Mouse (Mus musculus) CH12.LX (cell line): Measurements from ENCODE around the gene Gm45717. TPM values are rescaled to one million over a fixed set of nuclear protein-coding genes. Genes with fewer than 3 reads are reported as not detected.

Experiments
- polyA plus RNA-seq: library from polyadenylated mRNA; unstranded; fragments of >175 nt; gene quantifications from 2 replicates; pipeline ENCODE4 v1.2.1, GENCODE M21; 2012; ENCODE audit warnings: low read depth; ENCODE audit not compliant: insufficient read length
- total RNA-seq, 2 experiments: library from RNA; depleted of rRNA; stranded (reverse); fragments of 300-350 nt in 1 of 2; fragments of >200 nt in 1 of 2; gene quantifications; 2 replicates each; pipeline ENCODE4 v1.2.3; 2012 to 2014

The Gm45717 gene
- total and polyA plus RNA-seq, 3 experiments, result not detected

Other genes starting within 250 kb of the Gm45717 start
Only the 20 nearest of the 28 such genes appear.
- 0.29 and 0.34 TPM in 2 replicates for gene Zfp941, start 133.8 kb downstream of the Gm45717 start, total RNA-seq (2012; rRNA removed)
- not detected in 2 replicates for gene Zfp941, start 133.8 kb downstream of the Gm45717 start, total RNA-seq (2014; rRNA removed)
- gene Zfp941, start 133.8 kb downstream of the Gm45717 start, polyA plus RNA-seq, result not detected in 2 replicates
- not detected in 2 replicates for gene Urah, start 120.9 kb downstream of the Gm45717 start, total RNA-seq (2012; rRNA removed)
- gene Urah, start 120.9 kb downstream of the Gm45717 start, total RNA-seq (2014; rRNA removed), result not detected in 2 replicates
- not detected in 2 replicates for gene Urah, start 120.9 kb downstream of the Gm45717 start, polyA plus RNA-seq
- gene Scgb1c1, start 110.4 kb downstream of the Gm45717 start, total RNA-seq (2012; rRNA removed), result not detected in 2 replicates
- not detected in 2 replicates for gene Scgb1c1, start 110.4 kb downstream of the Gm45717 start, total RNA-seq (2014; rRNA removed)
- not detected in 2 replicates for gene Scgb1c1, start 110.4 kb downstream of the Gm45717 start, polyA plus RNA-seq
- not detected in 2 replicates for gene Odf3, start 108.1 kb downstream of the Gm45717 start, total RNA-seq (2012; rRNA removed)
- not detected in 2 replicates for gene Odf3, start 108.1 kb downstream of the Gm45717 start, total RNA-seq (2014; rRNA removed)
- gene Odf3, start 108.1 kb downstream of the Gm45717 start, polyA plus RNA-seq, result not detected in 2 replicates
- gene Gm45785, start 99.6 kb downstream of the Gm45717 start, total RNA-seq (2012; rRNA removed), result not detected in 2 replicates
- not detected in 2 replicates for gene Gm45785, start 99.6 kb downstream of the Gm45717 start, total RNA-seq (2014; rRNA removed)
- gene Gm45785, start 99.6 kb downstream of the Gm45717 start, polyA plus RNA-seq, result not detected in 2 replicates
- gene Ric8a, start 99.0 kb downstream of the Gm45717 start, total RNA-seq (2012; rRNA removed), result 66.5 and 80.9 TPM in 2 replicates
- gene Ric8a, start 99.0 kb downstream of the Gm45717 start, total RNA-seq (2014; rRNA removed), result 53.2 and 54.2 TPM in 2 replicates
- 56.4 and 61.9 TPM in 2 replicates for gene Ric8a, start 99.0 kb downstream of the Gm45717 start, polyA plus RNA-seq
- gene Bet1l, start 98.4 kb downstream of the Gm45717 start, total RNA-seq (2012; rRNA removed), result 13.8 and 16.7 TPM in 2 replicates
- 11.6 and 13.1 TPM in 2 replicates for gene Bet1l, start 98.4 kb downstream of the Gm45717 start, total RNA-seq (2014; rRNA removed)
- gene Bet1l, start 98.4 kb downstream of the Gm45717 start, polyA plus RNA-seq, result 24.3 and 25.1 TPM in 2 replicates
- 165 and 189 TPM in 2 replicates for gene Psmd13, start 74.0 kb downstream of the Gm45717 start, total RNA-seq (2012; rRNA removed)
- 166 and 168 TPM in 2 replicates for gene Psmd13, start 74.0 kb downstream of the Gm45717 start, total RNA-seq (2014; rRNA removed)
- 185 and 245 TPM in 2 replicates for gene Psmd13, start 74.0 kb downstream of the Gm45717 start, polyA plus RNA-seq
- 17.8 and 23.7 TPM in 2 replicates for gene Sirt3, start 73.6 kb downstream of the Gm45717 start, total RNA-seq (2012; rRNA removed)
- 14.9 and 16.6 TPM in 2 replicates for gene Sirt3, start 73.6 kb downstream of the Gm45717 start, total RNA-seq (2014; rRNA removed)
- gene Sirt3, start 73.6 kb downstream of the Gm45717 start, polyA plus RNA-seq, result 10.3 and 12.6 TPM in 2 replicates
- gene Cox8b, start 55.5 kb downstream of the Gm45717 start, total RNA-seq (2012; rRNA removed), result not detected in 2 replicates
- gene Cox8b, start 55.5 kb downstream of the Gm45717 start, total RNA-seq (2014; rRNA removed), result not detected in 2 replicates
- gene Cox8b, start 55.5 kb downstream of the Gm45717 start, polyA plus RNA-seq, result not detected in 2 replicates
- gene Nlrp6, start 35.0 kb downstream of the Gm45717 start, total RNA-seq (2012; rRNA removed), result 0.08 and 0.21 TPM in 2 replicates
- gene Nlrp6, start 35.0 kb downstream of the Gm45717 start, total RNA-seq (2014; rRNA removed), result not detected in 2 replicates
- gene Nlrp6, start 35.0 kb downstream of the Gm45717 start, polyA plus RNA-seq, result 0.14 and 0.15 TPM in 2 replicates
- gene Pgghg, start 14.5 kb downstream of the Gm45717 start, total RNA-seq (2012; rRNA removed), result 3.3 and 3.7 TPM in 2 replicates
- gene Pgghg, start 14.5 kb downstream of the Gm45717 start, total RNA-seq (2014; rRNA removed), result 3.2 and 4.0 TPM in 2 replicates
- 3.1 and 3.6 TPM in 2 replicates for gene Pgghg, start 14.5 kb downstream of the Gm45717 start, polyA plus RNA-seq
- gene Ifitm5, start 5.6 kb downstream of the Gm45717 start, total RNA-seq (2012; rRNA removed), result 0.68 and 0.76 TPM in 2 replicates
- gene Ifitm5, start 5.6 kb downstream of the Gm45717 start, total RNA-seq (2014; rRNA removed), result not detected in 2 replicates
- 0.55 and 0.71 TPM in 2 replicates for gene Ifitm5, start 5.6 kb downstream of the Gm45717 start, polyA plus RNA-seq
- gene Ifitm2, start 50 bp upstream of the Gm45717 start, total RNA-seq (2012; rRNA removed), result 128 and 136 TPM in 2 replicates
- gene Ifitm2, start 50 bp upstream of the Gm45717 start, total RNA-seq (2014; rRNA removed), result 314 and 381 TPM in 2 replicates
- 159 and 213 TPM in 2 replicates for gene Ifitm2, start 50 bp upstream of the Gm45717 start, polyA plus RNA-seq
- 55.5 and 62.0 TPM in 2 replicates for gene Ifitm1, start 11.3 kb upstream of the Gm45717 start, total RNA-seq (2012; rRNA removed)
- 32.9 and 33.6 TPM in 2 replicates for gene Ifitm1, start 11.3 kb upstream of the Gm45717 start, total RNA-seq (2014; rRNA removed)
- 10.9 and 14.8 TPM in 2 replicates for gene Ifitm1, start 11.3 kb upstream of the Gm45717 start, polyA plus RNA-seq
- 0.25 TPM in 1 of 2 replicates, not detected in the other for gene Ifitm3, start 54.8 kb upstream of the Gm45717 start, total RNA-seq (2012; rRNA removed)
- not detected in 2 replicates for gene Ifitm3, start 54.8 kb upstream of the Gm45717 start, total RNA-seq (2014; rRNA removed)
- gene Ifitm3, start 54.8 kb upstream of the Gm45717 start, polyA plus RNA-seq, result not detected in 2 replicates
- gene Ifitm6, start 62.0 kb upstream of the Gm45717 start, total RNA-seq (2012; rRNA removed), result not detected in 2 replicates
- gene Ifitm6, start 62.0 kb upstream of the Gm45717 start, total RNA-seq (2014; rRNA removed), result not detected in 2 replicates
- gene Ifitm6, start 62.0 kb upstream of the Gm45717 start, polyA plus RNA-seq, result not detected in 2 replicates
- gene Gm17387, start 73.2 kb upstream of the Gm45717 start, total RNA-seq (2012; rRNA removed), result not detected in 2 replicates
- gene Gm17387, start 73.2 kb upstream of the Gm45717 start, total RNA-seq (2014; rRNA removed), result not detected in 2 replicates
- gene Gm17387, start 73.2 kb upstream of the Gm45717 start, polyA plus RNA-seq, result not detected in 2 replicates
- gene B4galnt4, start 105.2 kb upstream of the Gm45717 start, total RNA-seq (2012; rRNA removed), result 11.2 and 13.1 TPM in 2 replicates
- gene B4galnt4, start 105.2 kb upstream of the Gm45717 start, total RNA-seq (2014; rRNA removed), result 0.70 and 0.91 TPM in 2 replicates
- gene B4galnt4, start 105.2 kb upstream of the Gm45717 start, polyA plus RNA-seq, result 2.9 TPM in 2 replicates
- 52.8 and 63.1 TPM in 2 replicates for gene Pkp3, start 122.3 kb upstream of the Gm45717 start, total RNA-seq (2012; rRNA removed)
- 23.9 and 25.3 TPM in 2 replicates for gene Pkp3, start 122.3 kb upstream of the Gm45717 start, total RNA-seq (2014; rRNA removed)
- gene Pkp3, start 122.3 kb upstream of the Gm45717 start, polyA plus RNA-seq, result 37.8 and 38.0 TPM in 2 replicates